Mouse (Mus musculus): ENCODE results near the gene Gprin2. TPM values are rescaled to one million over a fixed set of nuclear protein-coding genes. Genes with fewer than 3 reads are reported as not detected.

The Gprin2 gene
- total and polyA plus RNA-seq, 3 experiments = 0.05 TPM; not detected in 2

DNA sequence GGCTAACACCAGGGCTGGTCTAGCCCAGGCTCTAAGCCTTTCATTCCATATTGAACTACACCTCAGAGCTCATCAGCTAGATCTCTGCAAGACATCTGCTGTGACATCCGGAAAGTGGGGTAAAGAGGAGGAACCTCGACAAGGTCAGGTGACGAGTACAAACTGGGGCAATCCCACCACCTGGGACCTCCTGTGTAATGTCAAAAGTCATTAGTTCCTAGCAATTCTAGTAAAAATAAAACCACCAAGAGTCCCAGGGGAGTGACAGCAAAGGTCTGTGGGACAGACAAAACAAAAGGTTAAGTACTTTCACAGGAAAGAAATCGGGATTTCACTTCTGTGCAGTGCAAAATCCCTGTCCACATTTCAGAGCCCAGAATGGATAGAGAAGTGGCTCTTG, 7.6 kb downstream of the Gprin2 start:
- no peak for DNase-seq (ENCODE audit: low spot score)
- H3K27me3 ChIP-seq (ENCODE audit: insufficient read depth, low read length) = peaks cover 14% of the 10 kb centered on the region; the same call in 1 of the 2 replicates
- no peak for ATAC-seq (ENCODE audit: extremely low read depth, insufficient number of reproducible peaks, low FRiP score, poor library complexity, severe bottlenecking)
- H3K4me1 ChIP-seq (ENCODE audit: insufficient read depth, low read depth, low read length) = peaks cover 8% of the 10 kb centered on the region
- H3K9me3 ChIP-seq (replicated peaks) = no peaks in the 10 kb centered on the region
- TF ChIP-seq POLR2AphosphoS5 (IDR thresholded peaks at IDR 0.05; ENCODE audit: insufficient replicate concordance, low read depth, low read length) = no peak
- TF ChIP-seq GATA1 (IDR thresholded peaks at IDR 0.05; ENCODE audit: borderline replicate concordance, low read length) = no peak
- TF ChIP-seq CTCF (IDR thresholded peaks at IDR 0.05; ENCODE audit: low read depth, low read length) = no peak
- no peak for TF ChIP-seq GATA2 (IDR thresholded peaks at IDR 0.05; ENCODE audit: borderline replicate concordance, low read depth, low read length)
- TF ChIP-seq TAL1 (conservative IDR thresholded peaks at IDR 0.05; ENCODE audit: low read depth, low read length) = no peak
- H3K36me3 ChIP-seq (replicated peaks) = no peaks in the 10 kb centered on the region
- no peak overlapping the region for H3K4me3 ChIP-seq (ENCODE audit: low read depth, low read length)

DNA sequence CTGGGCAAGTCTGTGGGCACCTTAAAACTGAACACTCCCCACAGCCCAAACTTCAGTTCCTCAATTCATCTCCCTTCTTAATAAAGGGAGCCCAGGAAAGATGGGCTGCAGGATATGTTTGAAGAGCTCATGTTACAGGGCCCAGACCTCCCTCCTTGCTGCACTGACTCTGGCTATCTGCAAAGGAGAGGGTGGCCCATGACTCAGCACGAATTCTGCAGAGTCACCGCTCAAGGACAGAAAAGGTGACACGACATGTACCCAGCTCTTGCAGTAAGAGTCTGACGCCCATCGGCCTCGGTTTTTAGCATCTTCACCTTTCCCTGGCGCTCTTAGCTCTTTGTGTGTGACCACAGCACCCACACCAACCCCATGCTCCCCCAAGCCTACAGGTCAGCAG, 11.1 kb downstream of the Gprin2 start:
- Histone ChIP-seq H3K9me3 (replicated peaks) (no peaks in the 10 kb centered on the region), H3K4me3 (ENCODE audit: low read depth, low read length) (no peak overlapping the region), H3K36me3 (replicated peaks) (no peaks in the 10 kb centered on the region), H3K4me1 (ENCODE audit: insufficient read depth, low read depth, low read length) (peaks cover 8% of the 10 kb centered on the region), H3K27me3 (ENCODE audit: insufficient read depth, low read length) (peaks cover 7% of the 10 kb centered on the region; the same call in 1 of the 2 replicates)
- DNase-seq (ENCODE audit: low spot score) = peak; percentile 13
- no peak for TF ChIP-seq TAL1 (conservative IDR thresholded peaks at IDR 0.05; ENCODE audit: low read depth, low read length)
- no peak for TF ChIP-seq POLR2AphosphoS5 (IDR thresholded peaks at IDR 0.05; ENCODE audit: insufficient replicate concordance, low read depth, low read length)
- no peak for TF ChIP-seq GATA1 (IDR thresholded peaks at IDR 0.05; ENCODE audit: borderline replicate concordance, low read length)
- no peak for TF ChIP-seq CTCF (IDR thresholded peaks at IDR 0.05; ENCODE audit: low read depth, low read length)
- TF ChIP-seq GATA2 (IDR thresholded peaks at IDR 0.05; ENCODE audit: borderline replicate concordance, low read depth, low read length) = no peak
- ATAC-seq (ENCODE audit: extremely low read depth, insufficient number of reproducible peaks, low FRiP score, poor library complexity, severe bottlenecking) = peak; percentile 75

DNA sequence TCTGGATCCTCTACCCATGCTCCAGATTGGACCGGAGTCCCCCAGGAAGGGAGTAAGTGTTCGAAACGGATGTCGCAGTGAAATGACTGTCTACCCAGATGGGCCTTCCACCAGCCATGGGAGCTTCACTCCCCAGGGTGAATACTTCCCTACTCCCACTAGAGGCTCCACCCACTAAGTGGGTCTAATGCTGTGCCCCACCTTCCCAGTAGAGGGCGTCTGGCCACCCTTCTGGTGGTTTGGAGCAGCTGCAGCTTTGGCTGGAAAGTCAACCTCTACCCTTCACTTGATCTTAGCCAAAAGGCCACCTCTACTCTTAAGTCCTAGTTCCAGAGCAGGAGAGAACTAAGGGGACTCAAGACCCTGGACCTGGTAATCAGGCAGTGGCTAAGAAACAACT, 12.8 kb downstream of the Gprin2 start:
- TF ChIP-seq CTCF (IDR thresholded peaks at IDR 0.05; ENCODE audit: low read depth, low read length) = peak; percentile 46; the same call in 1 of the 2 replicates
- no peak for TF ChIP-seq POLR2AphosphoS5 (IDR thresholded peaks at IDR 0.05; ENCODE audit: insufficient replicate concordance, low read depth, low read length)
- no peak for TF ChIP-seq GATA1 (IDR thresholded peaks at IDR 0.05; ENCODE audit: borderline replicate concordance, low read length)
- TF ChIP-seq GATA2 (IDR thresholded peaks at IDR 0.05; ENCODE audit: borderline replicate concordance, low read depth, low read length) = no peak

DNA sequence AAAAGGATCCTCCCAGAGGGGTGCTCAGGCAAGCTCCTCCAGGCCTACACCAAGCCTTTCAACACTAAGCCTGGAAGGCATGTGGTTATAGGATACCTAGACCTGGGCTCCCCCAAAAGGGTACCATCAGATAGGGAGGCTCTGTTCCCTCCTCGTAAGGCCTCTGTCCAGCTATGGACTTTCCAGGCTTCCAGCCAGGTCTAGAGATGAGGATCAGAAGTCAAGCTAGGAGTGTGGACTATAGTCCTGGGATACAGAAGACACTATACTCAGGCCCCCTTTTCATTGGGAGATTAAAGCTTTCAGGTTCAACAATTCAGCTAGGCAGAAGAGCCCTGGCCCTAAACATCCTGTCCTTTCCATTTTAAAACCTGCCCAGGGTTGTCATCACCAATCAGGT, 18.4 kb downstream of the Gprin2 start:
- peaks cover 2% of the 10 kb centered on the region; the same call in 1 of the 2 replicates for H3K27me3 ChIP-seq (ENCODE audit: insufficient read depth, low read length)
- no peaks in the 10 kb centered on the region for H3K4me1 ChIP-seq (ENCODE audit: insufficient read depth, low read depth, low read length)
- no peak overlapping the region for H3K4me3 ChIP-seq (ENCODE audit: low read depth, low read length)
- DNase-seq (ENCODE audit: low spot score) = no peak
- ATAC-seq (ENCODE audit: extremely low read depth, insufficient number of reproducible peaks, low FRiP score, poor library complexity, severe bottlenecking) = no peak
- TF ChIP-seq TAL1 (conservative IDR thresholded peaks at IDR 0.05; ENCODE audit: low read depth, low read length) = no peak
- no peak for TF ChIP-seq GATA1 (IDR thresholded peaks at IDR 0.05; ENCODE audit: borderline replicate concordance, low read length)
- TF ChIP-seq POLR2AphosphoS5 (IDR thresholded peaks at IDR 0.05; ENCODE audit: insufficient replicate concordance, low read depth, low read length) = no peak
- TF ChIP-seq GATA2 (IDR thresholded peaks at IDR 0.05; ENCODE audit: borderline replicate concordance, low read depth, low read length) = no peak
- no peak for TF ChIP-seq CTCF (IDR thresholded peaks at IDR 0.05; ENCODE audit: low read depth, low read length)
- no peaks in the 10 kb centered on the region for H3K9me3 ChIP-seq (replicated peaks)
- no peaks in the 10 kb centered on the region for H3K36me3 ChIP-seq (replicated peaks)

More for the DNA sequence above, 12.8 kb downstream of the Gprin2 start:
- H3K27me3 ChIP-seq (ENCODE audit: insufficient read depth, low read length) = no peaks in the 10 kb centered on the region
- no peak overlapping the region for H3K4me3 ChIP-seq (ENCODE audit: low read depth, low read length)
- DNase-seq (ENCODE audit: low spot score) = peak; percentile 15
- H3K9me3 ChIP-seq (replicated peaks) = no peaks in the 10 kb centered on the region
- peak; percentile 35; the same call in 1 of the 2 replicates for ATAC-seq (ENCODE audit: extremely low read depth, insufficient number of reproducible peaks, low FRiP score, poor library complexity, severe bottlenecking)
- peaks cover 8% of the 10 kb centered on the region for H3K4me1 ChIP-seq (ENCODE audit: insufficient read depth, low read depth, low read length)
- H3K36me3 ChIP-seq (replicated peaks) = no peaks in the 10 kb centered on the region

DNA sequence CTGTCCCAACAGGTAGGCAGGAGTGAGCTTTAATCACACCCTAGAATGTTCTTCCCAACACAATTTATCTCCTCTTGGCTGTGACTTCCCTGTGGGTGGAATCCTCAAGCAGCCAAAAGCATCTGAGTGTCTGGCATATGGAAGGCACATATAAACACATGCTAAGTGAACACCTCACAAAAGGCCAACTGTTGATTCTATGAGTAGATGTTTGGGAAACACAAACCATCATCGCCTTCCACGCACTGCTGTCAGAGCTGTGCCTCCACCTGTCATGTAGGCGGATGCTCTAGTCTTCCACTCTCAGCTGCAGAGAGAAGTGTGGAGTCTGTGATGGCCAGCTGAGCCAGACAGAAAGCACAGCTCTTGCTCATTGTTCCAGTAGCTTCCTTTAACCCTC, 22.1 kb downstream of the Gprin2 start:
- H3K9me3 ChIP-seq (replicated peaks) = no peaks in the 10 kb centered on the region
- ATAC-seq (ENCODE audit: extremely low read depth, insufficient number of reproducible peaks, low FRiP score, poor library complexity, severe bottlenecking) (no peak), DNase-seq (ENCODE audit: low spot score) (no peak)
- H3K4me3 ChIP-seq (ENCODE audit: low read depth, low read length) = no peak overlapping the region
- H3K4me1 ChIP-seq (ENCODE audit: insufficient read depth, low read depth, low read length) = no peaks in the 10 kb centered on the region
- peaks cover 2% of the 10 kb centered on the region; the same call in 1 of the 2 replicates for H3K27me3 ChIP-seq (ENCODE audit: insufficient read depth, low read length)
- H3K36me3 ChIP-seq (replicated peaks) = no peaks in the 10 kb centered on the region
- TF ChIP-seq CTCF (IDR thresholded peaks at IDR 0.05; ENCODE audit: low read depth, low read length) (no peak), TAL1 (conservative IDR thresholded peaks at IDR 0.05; ENCODE audit: low read depth, low read length) (no peak), GATA1 (IDR thresholded peaks at IDR 0.05; ENCODE audit: borderline replicate concordance, low read length) (no peak), GATA2 (IDR thresholded peaks at IDR 0.05; ENCODE audit: borderline replicate concordance, low read depth, low read length) (no peak), POLR2AphosphoS5 (IDR thresholded peaks at IDR 0.05; ENCODE audit: insufficient replicate concordance, low read depth, low read length) (no peak)

DNA sequence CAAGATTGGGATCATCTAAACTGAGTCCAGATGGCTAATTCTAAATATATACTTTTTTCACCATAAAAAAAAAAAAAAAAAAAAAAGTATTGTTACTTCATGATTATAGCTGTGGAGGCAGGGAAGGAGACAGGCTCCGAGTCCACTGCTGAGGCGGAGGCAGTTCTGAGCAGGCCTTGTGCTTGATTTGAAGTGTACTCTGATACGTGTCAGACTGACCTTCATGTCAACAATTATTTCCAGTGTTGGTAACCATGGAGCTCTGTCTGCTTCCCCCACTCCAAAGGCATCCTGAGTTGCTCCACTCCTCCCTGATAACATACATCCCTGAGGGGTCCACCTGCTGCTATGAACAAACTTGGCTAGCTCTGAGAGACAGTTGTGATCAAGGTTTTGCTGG, 30.3 kb downstream of the Gprin2 start:
- ATAC-seq (ENCODE audit: extremely low read depth, insufficient number of reproducible peaks, low FRiP score, poor library complexity, severe bottlenecking) (no peak), DNase-seq (ENCODE audit: low spot score) (no peak)
- Histone ChIP-seq H3K27me3 (ENCODE audit: insufficient read depth, low read length) (no peaks in the 10 kb centered on the region), H3K4me1 (ENCODE audit: insufficient read depth, low read depth, low read length) (no peaks in the 10 kb centered on the region), H3K4me3 (ENCODE audit: low read depth, low read length) (no peak overlapping the region), H3K9me3 (replicated peaks) (no peaks in the 10 kb centered on the region), H3K36me3 (replicated peaks) (no peaks in the 10 kb centered on the region)
- TF ChIP-seq POLR2AphosphoS5 (IDR thresholded peaks at IDR 0.05; ENCODE audit: insufficient replicate concordance, low read depth, low read length) (no peak), TAL1 (conservative IDR thresholded peaks at IDR 0.05; ENCODE audit: low read depth, low read length) (no peak), GATA1 (IDR thresholded peaks at IDR 0.05; ENCODE audit: borderline replicate concordance, low read length) (no peak), CTCF (IDR thresholded peaks at IDR 0.05; ENCODE audit: low read depth, low read length) (no peak), GATA2 (IDR thresholded peaks at IDR 0.05; ENCODE audit: borderline replicate concordance, low read depth, low read length) (no peak)
